Mouse (Mus musculus) erythroid progenitor cell, adult 5-6 weeks (primary cell): Measurements from ENCODE around the gene Gm17655. TPM values are rescaled to one million over a fixed set of nuclear protein-coding genes. Genes with fewer than 3 reads are reported as not detected.
A peak's percentile ranks its signal among the peaks of the same experiment; 100 is the strongest.
"Not testable (repeated sequence)": the region's sequence is repeated elsewhere in the genome, so short reads cannot be mapped to it uniquely, and the experiment has no call there.

Source experiments
- ATAC-seq: replicated peaks from 2 replicates; pipeline ENCODE4 v1.8.0; 2016; ENCODE audit warnings: moderate number of reproducible peaks, mild to moderate bottlenecking, moderate TSS enrichment, inconsistent platforms; ENCODE audit not compliant: poor library complexity, low FRiP score, severe bottlenecking
- total RNA-seq, 2 experiments: library from RNA; stranded (forward) in 1 of 2; stranded (reverse) in 1 of 2; fragments of 150-400 nt in 1 of 2; fragments of 186-747, 209-891 nt in 1 of 2; gene quantifications; 2 replicates each; pipeline versions ENCODE4 v1.2.3 to v1.2.4; 2015 to 2017; ENCODE audit warnings: low replicate concordance in 2 of 2

Gene Gm17655
- total RNA-seq (2015; ENCODE audit: low replicate concordance), result 1.4 and 7.5 TPM in 2 replicates
- total RNA-seq (2017; ENCODE audit: low replicate concordance), result 5.3 TPM in 1 of 2 replicates, not detected in the other

- ATAC-seq, result not testable (repeated sequence)
These were observed at the start of gene Gm17655 for GRCm38 (mm10) chr5:110072413-110072812. Gene Gm17655, minus strand, starts transcription at chr5:110072513.

GRCm38 (mm10) chr5:110109991-110110441 is 37.7 kb upstream of the Gm17655 start, which contains the start of gene Zfp605:
Gene Zfp605, plus strand, starts transcription at chr5:110110092.
- ATAC-seq, result peak; percentile 56

- no peak for ATAC-seq
These were observed 36.0 kb upstream of the Gm17655 start for GRCm38 (mm10) chr5:110108305-110108628.

- peak; percentile 87 for ATAC-seq
These were observed 35.4 kb upstream of the Gm17655 start, which contains the start of gene Gtpbp6 for GRCm38 (mm10) chr5:110107581-110108304. Gene Gtpbp6, minus strand, starts transcription at chr5:110108197.

- ATAC-seq, result no peak; the same call in 1 of the 2 replicates
These were observed 34.7 kb upstream of the Gm17655 start for GRCm38 (mm10) chr5:110106901-110107564.

GRCm38 (mm10) chr5:110106140-110106871 is 34.0 kb upstream of the Gm17655 start:
- no peak for ATAC-seq

GRCm38 (mm10) chr5:110104616-110105380 is 32.5 kb upstream of the Gm17655 start:
- no peak for ATAC-seq

GRCm38 (mm10) chr5:110103901-110104615 is 31.7 kb upstream of the Gm17655 start:
- ATAC-seq, result no peak

- ATAC-seq, result no peak
These were observed 30.7 kb upstream of the Gm17655 start for GRCm38 (mm10) chr5:110102853-110103625.

- no peak for ATAC-seq
These were observed 30.1 kb upstream of the Gm17655 start for GRCm38 (mm10) chr5:110102429-110102828.

- no peak for ATAC-seq
These were observed 29.5 kb upstream of the Gm17655 start for GRCm38 (mm10) chr5:110101716-110102347.

GRCm38 (mm10) chr5:110100921-110101631 is 28.8 kb upstream of the Gm17655 start:
- ATAC-seq, result no peak

- no peak for ATAC-seq
These were observed 27.6 kb upstream of the Gm17655 start, which contains the start of gene Plcxd1 for GRCm38 (mm10) chr5:110099656-110100580. Gene Plcxd1, plus strand, starts transcription at chr5:110099969.

- no peak for ATAC-seq
These were observed 26.7 kb upstream of the Gm17655 start for GRCm38 (mm10) chr5:110098991-110099477.

GRCm38 (mm10) chr5:110094847-110095213 is 22.5 kb upstream of the Gm17655 start:
- 0 out of 2 replicates have a peak, but pooled peaks have one; percentile 47 for ATAC-seq
